Mouse (Mus musculus) limb, embryonic 12.5 days (tissue): ENCODE results near the gene Tie1. TPM values are rescaled to one million over a fixed set of nuclear protein-coding genes. Genes with fewer than 3 reads are reported as not detected.

Experiments used
- ATAC-seq: fragments of 200-750 bp; cut with Nextera tagmentation; 2 replicates; pipeline ENCODE4 v1.8.0; 2017; ENCODE audit warnings: low read depth, moderate TSS enrichment; ENCODE audit not compliant: insufficient number of reproducible peaks, insufficient read depth, low FRiP score, low TSS enrichment
- H3K27ac ChIP-seq: fragments of 300-500 bp; sonication (generic); 2 replicates; pipeline ENCODE4 v1.5.1; 2016; ENCODE audit warnings: mild to moderate bottlenecking, moderate library complexity
- H3K27me3 ChIP-seq: fragments of 300-500 bp; sonication (generic); 2 replicates; pipeline ENCODE4 v1.6.1; 2016; ENCODE audit warnings: mild to moderate bottlenecking, moderate library complexity
- H3K36me3 ChIP-seq: fragments of 300-500 bp; sonication (generic); 2 replicates; pipeline ENCODE4 v1.6.1; 2016; ENCODE audit warnings: mild to moderate bottlenecking, moderate library complexity
- H3K4me1 ChIP-seq: fragments of 300-500 bp; sonication (generic); replicated peaks from 2 replicates; pipeline ENCODE4 v1.6.1; 2016
- H3K4me2 ChIP-seq: fragments of 300-500 bp; sonication (generic); 2 replicates; pipeline ENCODE4 v1.6.1; 2016; ENCODE audit warnings: mild to moderate bottlenecking, moderate library complexity
- H3K4me3 ChIP-seq: fragments of 300-500 bp; sonication (generic); replicated peaks from 2 replicates; pipeline ENCODE4 v1.5.1; 2016; ENCODE audit warnings: mild to moderate bottlenecking
- H3K9ac ChIP-seq: fragments of 300-500 bp; sonication (generic); replicated peaks from 2 replicates; pipeline ENCODE4 v1.6.1; 2016; ENCODE audit warnings: mild to moderate bottlenecking, moderate library complexity
- H3K9me3 ChIP-seq: fragments of 300-500 bp; sonication (generic); 2 replicates; pipeline ENCODE4 v1.6.1; 2016; ENCODE audit warnings: mild to moderate bottlenecking, moderate library complexity
- WGBS: fragments of 180-500 bp; shearing (Covaris S2); methylation state at CpG from one replicate; pipeline ENCODE4 v1.1.7; 2016; 5-methylcytosine and 5-hydroxymethylcytosine counted together
- polyA plus RNA-seq: library from polyadenylated mRNA; unstranded; fragments of >200 nt; fragmentation: Nextera tagmentation; extraction: Ambion mirVana; gene quantifications from 2 replicates; pipeline ENCODE4 v1.2.1, GENCODE M21; 2016

Gene Tie1
- polyA plus RNA-seq = 16.6 and 18.4 TPM in 2 replicates

- Histone ChIP-seq H3K4me1 (no peaks in the 10 kb centered on the region), H3K4me2 (no peak within 1 kb of the TSS), H3K27me3 (no peaks in the 10 kb centered on the region), H3K9ac (no peak within 1 kb of the TSS), H3K36me3 (no peaks in the 10 kb centered on the region), H3K27ac (no peak within 1 kb of the TSS), H3K4me3 (no peak within 1 kb of the TSS), H3K9me3 (no peaks in the 10 kb centered on the region)
- WGBS = 68% methylated on average over 8 of the region's 8 CpGs
- peak; percentile 56; the same call in 1 of the 2 replicates for ATAC-seq
Observed at GRCm38 (mm10) chr4:118489717-118490132, at the start of gene Tie1. Gene Tie1, minus strand, starts transcription at chr4:118490061.

GRCm38 (mm10) chr4:118537801-118538200 is 47.9 kb upstream of the Tie1 start:
- Histone ChIP-seq H3K27ac (no peak overlapping the region), H3K4me3 (no peak overlapping the region), H3K4me1 (peaks cover 11% of the 10 kb centered on the region), H3K27me3 (peaks cover 32% of the 10 kb centered on the region), H3K36me3 (no peaks in the 10 kb centered on the region), H3K9ac (no peak overlapping the region), H3K4me2 (no peak overlapping the region), H3K9me3 (no peaks in the 10 kb centered on the region)
- WGBS = 50% methylated on average over 6 of the region's 6 CpGs
- no peak for ATAC-seq

GRCm38 (mm10) chr4:118535610-118536009 is 45.7 kb upstream of the Tie1 start:
- no peak for ATAC-seq
- Histone ChIP-seq H3K4me3 (no peak overlapping the region), H3K36me3 (no peaks in the 10 kb centered on the region), H3K9ac (no peak overlapping the region), H3K4me2 (no peak overlapping the region), H3K27ac (no peak overlapping the region), H3K27me3 (peaks cover 21% of the 10 kb centered on the region; the same call in 1 of the 2 replicates), H3K4me1 (peaks cover 10% of the 10 kb centered on the region), H3K9me3 (no peaks in the 10 kb centered on the region)
- WGBS = 84% methylated on average over 6 of the region's 6 CpGs

GRCm38 (mm10) chr4:118533605-118534004 is 43.7 kb upstream of the Tie1 start:
- 85% methylated on average over 7 of the region's 7 CpGs for WGBS
- H3K4me3 ChIP-seq = no peak overlapping the region

GRCm38 (mm10) chr4:118533156-118533555 is 43.3 kb upstream of the Tie1 start:
- 70% methylated on average over 3 of the region's 4 CpGs for WGBS
- Histone ChIP-seq H3K4me2 (no peak overlapping the region), H3K9ac (no peak overlapping the region), H3K27ac (no peak overlapping the region), H3K36me3 (no peaks in the 10 kb centered on the region), H3K4me1 (no peaks in the 10 kb centered on the region), H3K9me3 (no peaks in the 10 kb centered on the region), H3K4me3 (no peak overlapping the region), H3K27me3 (peaks cover 17% of the 10 kb centered on the region; the same call in 1 of the 2 replicates)
- ATAC-seq = no peak

More at GRCm38 (mm10) chr4:118533605-118534004, 43.7 kb upstream of the Tie1 start:
- Histone ChIP-seq H3K4me2 (no peak overlapping the region), H3K9me3 (no peaks in the 10 kb centered on the region), H3K9ac (no peak overlapping the region), H3K27ac (no peak overlapping the region), H3K4me1 (no peaks in the 10 kb centered on the region), H3K36me3 (no peaks in the 10 kb centered on the region), H3K27me3 (peaks cover 21% of the 10 kb centered on the region; the same call in 1 of the 2 replicates)
- no peak for ATAC-seq

- 69% methylated on average over 5 of the region's 5 CpGs for WGBS
- Histone ChIP-seq H3K4me3 (no peak overlapping the region), H3K9me3 (no peaks in the 10 kb centered on the region), H3K9ac (no peak overlapping the region), H3K27ac (no peak overlapping the region), H3K27me3 (peaks cover 17% of the 10 kb centered on the region; the same call in 1 of the 2 replicates), H3K4me1 (no peaks in the 10 kb centered on the region), H3K36me3 (no peaks in the 10 kb centered on the region), H3K4me2 (no peak overlapping the region)
- ATAC-seq = no peak
Observed at GRCm38 (mm10) chr4:118532663-118533062, 42.8 kb upstream of the Tie1 start.

GRCm38 (mm10) chr4:118527720-118528119 is 37.9 kb upstream of the Tie1 start:
- Histone ChIP-seq H3K9ac (no peak overlapping the region), H3K9me3 (no peaks in the 10 kb centered on the region), H3K4me2 (no peak overlapping the region), H3K4me1 (0 out of 2 replicates have a peak, but pooled peaks cover 7% of the 10 kb centered on the region), H3K27me3 (0 out of 2 replicates have a peak, but pooled peaks cover 7% of the 10 kb centered on the region), H3K27ac (no peak overlapping the region), H3K36me3 (no peaks in the 10 kb centered on the region), H3K4me3 (no peak overlapping the region)
- no peak for ATAC-seq
- 87% methylated on average over 6 of the region's 6 CpGs for WGBS

- Histone ChIP-seq H3K9ac (no peak overlapping the region), H3K27me3 (0 out of 2 replicates have a peak, but pooled peaks cover 7% of the 10 kb centered on the region), H3K27ac (no peak overlapping the region), H3K36me3 (no peaks in the 10 kb centered on the region), H3K4me2 (peak overlapping the region; percentile 7; the same call in 1 of the 2 replicates), H3K9me3 (no peaks in the 10 kb centered on the region), H3K4me1 (0 out of 2 replicates have a peak, but pooled peaks cover 7% of the 10 kb centered on the region), H3K4me3 (no peak overlapping the region)
- ATAC-seq = no peak
- WGBS = 37% methylated on average over 5 of the region's 5 CpGs
Observed at GRCm38 (mm10) chr4:118527335-118527681, 37.4 kb upstream of the Tie1 start.

- H3K27ac ChIP-seq = no peak within 1 kb of the TSS
- no peak for ATAC-seq
- H3K9me3 ChIP-seq = no peaks in the 10 kb centered on the region
- 0 out of 2 replicates have a peak, but pooled peaks cover 7% of the 10 kb centered on the region for H3K27me3 ChIP-seq
- 0 out of 2 replicates have a peak, but pooled peaks cover 7% of the 10 kb centered on the region for H3K4me1 ChIP-seq
- no peak within 1 kb of the TSS for H3K4me3 ChIP-seq
- H3K36me3 ChIP-seq = no peaks in the 10 kb centered on the region
- WGBS = 45% methylated on average over 17 of the region's 17 CpGs
- H3K9ac ChIP-seq = no peak within 1 kb of the TSS
- peak within 1 kb of the TSS; percentile 7; the same call in 1 of the 2 replicates for H3K4me2 ChIP-seq
Observed at GRCm38 (mm10) chr4:118526408-118527334, 36.8 kb upstream of the Tie1 start, which contains the start of gene 2610528J11Rik. Gene 2610528J11Rik, plus strand, starts transcription at chr4:118526999.

GRCm38 (mm10) chr4:118525779-118526178 is 35.9 kb upstream of the Tie1 start:
- ATAC-seq = no peak
- Histone ChIP-seq H3K27ac (no peak overlapping the region), H3K9ac (no peak overlapping the region), H3K4me2 (no peak overlapping the region), H3K4me3 (no peak overlapping the region), H3K36me3 (no peaks in the 10 kb centered on the region), H3K9me3 (no peaks in the 10 kb centered on the region), H3K4me1 (0 out of 2 replicates have a peak, but pooled peaks cover 7% of the 10 kb centered on the region), H3K27me3 (0 out of 2 replicates have a peak, but pooled peaks cover 7% of the 10 kb centered on the region)
- WGBS = 84% methylated on average over 3 of the region's 3 CpGs

- H3K36me3 ChIP-seq = no peaks in the 10 kb centered on the region
- H3K4me2 ChIP-seq = no peak overlapping the region
- no peak for ATAC-seq
- 0 out of 2 replicates have a peak, but pooled peaks cover 7% of the 10 kb centered on the region for H3K27me3 ChIP-seq
- WGBS = 71% methylated on average over 7 of the region's 7 CpGs
- H3K27ac ChIP-seq = no peak overlapping the region
- no peak overlapping the region for H3K9ac ChIP-seq
- H3K4me1 ChIP-seq = 0 out of 2 replicates have a peak, but pooled peaks cover 7% of the 10 kb centered on the region
- H3K9me3 ChIP-seq = no peaks in the 10 kb centered on the region
- H3K4me3 ChIP-seq = no peak overlapping the region
Observed at GRCm38 (mm10) chr4:118523976-118524375, 34.1 kb upstream of the Tie1 start.
